Mouse (Mus musculus) frontal cortex, adult (tissue): Measurements from ENCODE around the gene Ndp.
A peak's percentile ranks its signal among the peaks of the same experiment; 100 is the strongest.

Source experiments
- ATAC-seq: cut with Nextera tagmentation; 2 replicates; pipeline ENCODE4 v1.9.2; 2017; ENCODE audit warnings: mild to moderate bottlenecking, moderate library complexity, mixed read lengths; ENCODE audit not compliant: low TSS enrichment

Gene Ndp

GRCm38 (mm10) chrX:16911241-16911873 lies at the start of gene Ndp:
Gene Ndp (minus strand): TSS chrX:16911774.
- ATAC-seq = peak; percentile 51

GRCm38 (mm10) chrX:16954767-16955166 lies 43.2 kb upstream of the Ndp start:
- ATAC-seq = no peak

- no peak for ATAC-seq
Observed at GRCm38 (mm10) chrX:16918006-16918405, 6.4 kb upstream of the Ndp start.

- no peak for ATAC-seq
Observed at GRCm38 (mm10) chrX:16913118-16913517, 1.5 kb upstream of the Ndp start.

GRCm38 (mm10) chrX:16911911-16912310 lies 337 bp upstream of the Ndp start:
- 0 out of 2 replicates have a peak, but pooled peaks have one; percentile 13 for ATAC-seq

- ATAC-seq = peak; percentile 26; the same call in 1 of the 2 replicates
Observed at GRCm38 (mm10) chrX:16910211-16911095, 1.1 kb downstream of the Ndp start.

- ATAC-seq = no peak
Observed at GRCm38 (mm10) chrX:16908652-16909051, 2.9 kb downstream of the Ndp start.

- no peak for ATAC-seq
Observed at GRCm38 (mm10) chrX:16907554-16907953, 4.0 kb downstream of the Ndp start.

- peak; percentile 98 for ATAC-seq
Observed at GRCm38 (mm10) chrX:16894377-16895175, 17.0 kb downstream of the Ndp start.

- ATAC-seq = peak; percentile 81; the same call in 1 of the 2 replicates
Observed at GRCm38 (mm10) chrX:16867640-16868314, 43.8 kb downstream of the Ndp start.

GRCm38 (mm10) chrX:16860244-16860643 lies 51.3 kb downstream of the Ndp start:
- peak; percentile 62; the same call in 1 of the 2 replicates for ATAC-seq

- no peak for ATAC-seq
Observed at GRCm38 (mm10) chrX:16846034-16846433, 65.5 kb downstream of the Ndp start.

GRCm38 (mm10) chrX:16841443-16841842 lies 70.1 kb downstream of the Ndp start:
- no peak for ATAC-seq

GRCm38 (mm10) chrX:16837293-16837692 lies 74.3 kb downstream of the Ndp start:
- no peak for ATAC-seq

- no peak for ATAC-seq
Observed at GRCm38 (mm10) chrX:16836488-16837082, 75.0 kb downstream of the Ndp start.
